Mouse (Mus musculus): ENCODE measurements around the gene Magi2.
A peak's percentile ranks its signal among the peaks of the same experiment; 100 is the strongest.

Magi2 gene

DNA sequence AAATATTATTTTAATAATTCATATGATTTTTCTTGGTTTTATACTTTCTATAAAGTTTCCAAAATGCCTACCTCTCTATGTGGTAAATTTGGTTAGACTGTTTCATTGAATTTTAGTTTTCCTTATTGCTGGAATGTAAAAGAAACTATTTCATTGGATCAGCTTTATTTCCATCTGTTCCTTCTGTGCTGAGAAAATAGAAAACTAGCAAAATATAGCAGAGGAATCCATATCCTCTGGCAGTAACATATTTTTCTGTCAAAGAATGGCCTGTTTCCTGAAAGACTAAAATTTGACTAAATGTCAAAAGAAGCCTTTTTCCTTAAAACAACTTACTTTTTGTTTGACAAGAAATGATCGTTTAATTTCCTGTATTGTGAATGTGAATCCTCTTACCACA is 552.4 kb downstream of the Magi2 start:
- no peak for DNase-seq

DNA sequence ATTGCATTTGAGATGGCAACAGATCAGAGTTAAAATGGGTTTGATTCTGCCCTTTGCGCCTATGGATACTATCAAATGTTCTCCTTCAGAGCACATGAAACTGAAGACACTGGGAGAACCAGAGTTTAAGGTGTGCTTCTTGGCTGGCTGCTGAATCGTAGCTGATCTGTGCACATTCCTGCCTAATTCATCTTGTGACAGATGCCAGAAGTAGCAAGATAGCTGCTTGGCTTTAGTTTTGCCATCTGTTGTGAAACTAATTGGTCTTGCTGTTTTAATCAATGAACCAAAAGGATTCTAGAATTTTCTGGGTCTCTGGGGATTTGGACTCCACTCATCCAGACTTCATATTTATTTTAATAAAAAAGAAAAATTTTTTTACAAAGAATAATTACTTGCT is 553.2 kb downstream of the Magi2 start:
- DNase-seq = no peak

- no peak for DNase-seq
Observed at GRCm38 (mm10) chr5:19785320-19785719, 558.5 kb downstream of the Magi2 start.

DNA sequence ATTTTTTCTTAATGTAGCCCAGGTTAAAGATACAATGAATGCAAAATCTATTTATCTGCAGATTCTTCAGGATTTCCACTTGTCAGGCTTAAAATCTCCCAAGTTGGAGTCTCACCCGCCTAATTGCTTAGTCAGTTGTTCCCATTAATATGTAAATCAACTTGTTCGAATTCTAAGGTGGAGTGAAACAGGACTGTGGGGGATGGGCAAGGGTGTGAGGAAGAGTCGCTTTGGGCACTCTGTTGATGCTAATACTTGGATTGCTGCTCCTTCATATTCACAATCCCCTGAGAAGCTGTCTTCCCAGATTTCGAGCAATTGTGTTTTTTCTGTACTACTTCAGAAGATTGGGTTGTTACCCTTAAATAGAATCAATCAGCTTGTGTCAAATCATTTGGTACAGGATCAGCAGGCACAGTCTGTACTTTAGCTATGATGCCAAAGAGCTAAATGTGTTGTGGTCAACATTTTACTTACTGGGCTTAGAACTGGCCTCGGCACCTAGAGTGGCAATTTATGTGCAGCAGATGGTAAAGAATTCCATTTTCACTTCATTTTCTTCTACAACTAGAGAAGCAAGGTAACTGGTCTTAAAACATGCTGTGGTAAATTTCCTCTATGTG is 560.8 kb downstream of the Magi2 start:
- no peak for DNase-seq

- DNase-seq = no peak
Observed at GRCm38 (mm10) chr5:19803052-19803769, 576.4 kb downstream of the Magi2 start.

DNA sequence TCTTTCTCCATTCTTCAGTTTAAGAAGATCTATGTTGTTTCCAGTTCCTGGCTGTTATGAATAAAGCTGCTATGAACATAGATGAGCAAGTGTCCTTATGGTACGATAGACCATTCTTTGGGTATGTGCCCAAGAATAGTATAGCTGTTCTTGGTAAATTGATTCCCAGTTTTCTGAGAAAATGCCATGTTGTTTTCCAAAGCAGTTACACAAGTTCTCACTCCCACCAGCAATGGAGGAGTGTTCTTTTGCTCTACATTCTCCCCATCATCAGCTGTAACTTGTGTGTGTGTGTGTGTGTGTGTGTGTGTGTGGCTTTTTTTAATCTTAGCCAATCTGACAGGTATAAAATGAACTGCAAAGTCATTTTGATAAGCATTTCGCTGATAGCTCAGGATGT is 595.7 kb downstream of the Magi2 start:
- DNase-seq = no peak

GRCm38 (mm10) chr5:19825943-19826342 is 599.1 kb downstream of the Magi2 start:
- DNase-seq = no peak

DNA sequence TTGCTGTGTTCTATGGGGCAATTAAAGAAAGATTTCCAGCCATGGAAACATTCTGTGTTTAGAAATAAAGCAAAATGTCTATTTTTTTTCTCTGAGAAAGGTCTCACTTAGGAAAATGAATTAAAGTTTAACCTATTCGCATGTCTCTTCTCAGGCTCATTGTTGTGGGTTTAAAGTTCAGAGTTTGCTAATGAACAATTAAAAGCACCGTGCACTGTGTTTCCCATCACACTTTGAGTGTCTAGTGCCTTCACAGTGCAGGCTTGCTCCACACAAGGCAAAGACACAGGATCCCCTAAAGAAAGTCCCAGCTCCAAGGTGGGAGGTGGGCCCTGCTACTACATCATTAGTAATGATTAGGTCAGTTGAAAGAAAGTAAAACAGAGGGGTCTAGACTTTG is 602.5 kb downstream of the Magi2 start:
- DNase-seq = no peak

DNA sequence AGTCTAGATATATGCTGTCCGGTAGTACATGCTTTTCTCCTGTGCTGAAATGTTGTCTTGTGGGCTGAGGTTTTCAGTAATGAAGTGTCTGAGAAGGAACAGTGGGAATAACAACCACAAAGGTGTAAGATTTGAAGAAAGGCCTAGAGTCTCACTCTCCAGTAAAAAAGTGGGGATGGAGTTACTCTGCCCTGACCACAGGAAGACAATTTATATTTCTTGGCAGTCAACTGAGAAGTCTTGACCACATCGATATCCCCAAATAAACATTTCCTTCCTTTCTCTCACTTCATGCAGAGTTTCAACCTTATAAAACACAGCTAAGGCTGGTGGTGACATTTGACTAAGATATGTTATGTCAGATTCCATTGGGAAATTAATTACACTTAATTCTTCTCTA is 636.0 kb downstream of the Magi2 start:
- no peak for DNase-seq

DNA sequence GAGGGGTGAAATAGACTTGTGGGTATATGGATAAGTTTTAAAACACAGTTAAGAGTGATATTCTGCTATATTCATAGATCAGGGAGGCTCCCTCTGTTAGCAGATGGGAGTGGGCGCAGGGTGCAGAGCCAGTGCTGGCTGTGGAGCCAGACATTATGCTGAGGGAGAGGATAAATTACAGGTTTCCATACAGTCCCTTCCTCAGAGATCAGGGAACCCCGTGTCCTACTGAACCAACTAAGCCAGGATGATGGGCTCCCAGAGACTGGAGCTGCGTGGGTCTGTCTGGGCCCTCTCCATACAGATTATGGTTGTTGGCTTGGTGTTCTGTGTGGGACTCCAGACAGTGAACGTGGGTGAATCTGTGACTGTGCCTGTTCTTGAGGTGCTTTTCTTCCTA is 643.6 kb downstream of the Magi2 start:
- no peak for DNase-seq

- no peak for DNase-seq
Observed at GRCm38 (mm10) chr5:19891693-19892092, 664.9 kb downstream of the Magi2 start.

DNA sequence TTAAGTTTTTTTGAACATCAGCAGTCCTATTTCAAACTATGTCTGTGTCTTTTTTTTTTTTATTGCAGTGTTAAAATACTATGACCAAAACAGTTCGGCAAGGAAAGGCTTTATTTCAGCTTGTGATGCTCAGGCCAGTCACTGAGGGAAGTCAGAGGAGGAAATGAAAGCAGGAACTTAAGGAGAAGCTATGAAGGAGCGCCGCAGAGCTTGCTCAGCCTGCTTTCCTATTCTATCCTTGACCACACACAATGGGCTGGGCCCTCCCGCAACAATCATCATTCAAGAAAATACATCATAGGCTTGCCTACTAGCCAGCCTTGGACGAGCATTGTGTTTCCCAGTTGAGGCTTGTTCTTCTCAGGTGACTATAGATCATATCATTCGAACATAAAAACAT is 669.1 kb downstream of the Magi2 start:
- no peak for DNase-seq

GRCm38 (mm10) chr5:19901625-19902024 is 674.8 kb downstream of the Magi2 start:
- DNase-seq = no peak

- DNase-seq = no peak
Observed at GRCm38 (mm10) chr5:19906636-19907035, 679.8 kb downstream of the Magi2 start.

DNA sequence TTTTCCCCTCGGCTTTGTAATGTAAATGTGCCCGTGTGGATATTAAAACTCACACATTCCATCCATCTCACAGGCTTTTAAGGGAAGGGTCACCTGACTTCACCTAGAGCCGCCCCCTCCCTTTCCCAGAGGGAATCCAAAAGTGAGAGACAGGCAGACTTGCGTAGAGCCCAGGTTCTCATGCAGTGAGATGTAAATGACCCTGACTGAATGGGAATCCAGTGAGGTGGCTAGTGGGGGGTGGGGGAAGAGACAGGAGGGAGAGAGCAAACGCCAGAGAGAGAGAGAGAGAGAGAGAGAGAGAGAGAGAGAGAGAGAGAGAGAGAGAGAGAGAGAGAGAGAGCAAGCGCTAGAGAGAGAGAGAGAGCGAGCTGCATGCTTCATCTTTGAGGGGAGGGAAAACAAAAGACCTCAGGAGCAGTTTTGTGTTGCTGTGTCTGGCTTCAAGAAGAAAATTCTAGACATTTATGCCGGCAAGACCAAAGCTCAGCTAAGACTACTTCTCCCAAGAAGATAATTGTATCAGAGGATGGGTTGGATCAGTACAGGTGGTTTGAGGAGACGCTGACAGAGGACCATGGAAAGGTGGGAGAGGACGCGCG is 680.6 kb downstream of the Magi2 start:
- DNase-seq = no peak

DNA sequence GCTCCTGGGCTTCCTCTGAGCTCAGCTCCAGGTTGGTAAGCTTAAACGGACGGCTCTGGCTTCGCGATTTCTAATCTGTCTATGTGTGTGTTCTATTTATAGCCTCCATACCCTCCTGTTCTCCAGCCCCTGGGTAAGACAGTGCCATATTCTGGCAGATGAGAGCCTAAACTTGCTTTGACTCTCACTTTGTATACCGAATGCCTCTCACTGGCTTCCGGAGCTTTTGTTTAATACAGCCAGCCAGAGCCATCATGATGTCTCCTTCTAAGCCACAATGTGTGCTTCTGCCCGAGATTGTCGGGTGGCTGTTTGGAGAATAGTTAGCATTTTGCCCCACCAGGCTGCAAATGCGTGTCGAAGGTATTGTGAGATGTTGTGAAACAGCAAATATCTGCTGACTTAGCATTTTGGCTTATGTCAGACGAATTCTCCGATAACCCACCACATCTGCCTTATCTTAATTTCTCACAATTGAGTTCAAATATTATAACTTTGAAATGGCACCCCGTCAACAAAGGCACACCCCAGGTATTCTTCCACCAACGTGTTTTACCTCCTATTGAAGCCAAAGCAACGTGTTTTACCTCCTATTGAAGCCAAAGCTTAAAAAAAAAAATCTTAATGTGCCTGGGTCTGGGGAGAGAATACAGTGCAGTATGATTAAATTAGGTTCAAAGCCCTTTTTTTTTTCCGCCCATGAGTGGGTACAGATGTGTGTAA is 681.3 kb downstream of the Magi2 start:
- peak; percentile 14 for DNase-seq

- no peak for DNase-seq
Observed at GRCm38 (mm10) chr5:19908706-19909060, 681.8 kb downstream of the Magi2 start.

DNA sequence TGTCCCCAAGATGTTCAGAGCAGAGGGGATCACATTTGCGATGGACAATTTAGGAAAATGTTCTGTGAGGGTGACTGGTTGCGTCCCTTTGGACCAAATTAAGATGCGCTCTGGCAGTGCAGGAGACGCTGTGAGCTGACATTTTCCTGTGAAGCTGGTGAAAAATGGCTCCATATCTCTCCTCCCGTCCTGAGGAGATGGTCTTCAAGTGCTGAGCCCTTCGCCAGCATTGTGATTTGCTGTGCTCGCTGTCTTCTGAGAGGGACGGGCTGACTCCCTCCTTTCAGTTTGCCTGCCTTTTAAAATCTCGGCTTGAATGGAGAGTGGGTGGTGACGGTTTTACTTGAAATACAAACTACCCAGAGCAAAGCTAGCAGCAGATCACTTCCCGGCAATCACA is 682.2 kb downstream of the Magi2 start:
- DNase-seq = no peak

- DNase-seq = no peak
Observed at GRCm38 (mm10) chr5:19909664-19910063, 682.8 kb downstream of the Magi2 start.

- no peak for DNase-seq
Observed at GRCm38 (mm10) chr5:19932102-19932501, 705.3 kb downstream of the Magi2 start.

DNA sequence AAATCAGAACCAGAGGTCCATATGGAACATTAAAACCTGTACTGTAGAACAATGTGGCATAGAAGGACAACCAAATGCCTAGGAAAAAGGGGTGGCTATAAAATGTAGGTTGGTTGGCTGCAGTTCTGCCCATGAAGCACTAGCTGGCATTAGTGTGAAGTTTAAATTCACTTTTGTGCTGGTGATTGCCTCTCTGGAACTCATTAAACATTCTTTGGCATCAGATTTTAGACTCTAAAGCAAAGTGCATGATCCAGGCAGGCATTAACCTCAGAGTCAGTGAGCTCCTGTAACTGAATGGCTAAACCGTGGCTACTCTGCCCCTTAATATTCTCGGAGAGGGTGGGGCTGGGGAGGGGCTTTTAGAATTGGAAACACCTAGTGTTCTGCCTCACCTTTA is 706.4 kb downstream of the Magi2 start:
- no peak for DNase-seq

DNA sequence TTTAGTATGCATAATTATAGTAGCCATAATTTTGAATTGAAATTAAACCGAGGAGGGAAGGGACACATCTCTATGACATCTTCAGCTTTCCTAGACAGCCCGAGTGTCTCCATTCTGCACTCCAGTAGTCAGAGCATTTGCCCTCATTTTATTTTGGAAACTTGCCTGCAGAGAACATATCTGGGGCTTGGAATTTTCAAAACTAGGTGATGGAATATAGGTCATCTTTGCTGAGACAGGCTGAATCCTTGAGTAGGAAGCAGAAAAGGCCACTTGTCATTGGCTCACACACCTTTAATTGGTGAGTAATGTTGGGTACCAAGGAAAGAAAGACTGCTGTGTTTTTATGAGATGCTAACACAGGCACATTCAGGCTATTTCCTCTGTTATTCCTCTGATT is 724.3 kb downstream of the Magi2 start:
- DNase-seq = no peak

GRCm38 (mm10) chr5:19964113-19964512 is 737.3 kb downstream of the Magi2 start:
- DNase-seq = no peak

- no peak for DNase-seq
Observed at GRCm38 (mm10) chr5:19972736-19973135, 745.9 kb downstream of the Magi2 start.
